Mouse (Mus musculus): ENCODE data around the gene Odf4. TPM values are rescaled to one million over a fixed set of nuclear protein-coding genes. Genes with fewer than 3 reads are reported as not detected.
"Not testable (repeated sequence)": the region's sequence is repeated elsewhere in the genome, so short reads cannot be mapped to it uniquely, and the experiment has no call there.

Gene Odf4
- under 1 TPM in 3 of 4 experiments, not detected in 1; 0.32 to 0.58 (median 0.45) TPM for total RNA-seq (2022)

DNA sequence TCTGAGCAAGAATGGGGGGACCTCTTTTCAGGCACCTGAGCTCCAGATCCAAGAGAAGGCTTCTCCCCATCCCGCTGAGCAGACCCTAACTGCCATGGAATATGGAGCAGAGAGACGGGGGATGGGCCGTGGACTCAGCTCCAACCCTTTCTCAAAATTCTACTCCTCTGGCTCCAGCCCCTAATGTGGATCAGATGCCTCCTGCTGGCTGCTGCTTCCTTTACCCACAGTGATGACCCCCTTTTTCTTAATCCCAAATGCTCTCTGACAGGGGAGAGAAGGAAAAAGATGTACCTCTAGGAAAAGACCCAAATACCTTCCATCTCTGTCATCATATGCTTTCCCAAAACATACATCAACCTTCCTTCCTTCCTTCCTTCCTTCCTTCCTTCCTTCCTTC is at the start of gene Odf4:
Odf4 (minus strand) TSS at position 101 of the 400 bp plus-strand sequence.
- no peak for DNase-seq (ENCODE audit: low spot score in 2 of 2)

DNA sequence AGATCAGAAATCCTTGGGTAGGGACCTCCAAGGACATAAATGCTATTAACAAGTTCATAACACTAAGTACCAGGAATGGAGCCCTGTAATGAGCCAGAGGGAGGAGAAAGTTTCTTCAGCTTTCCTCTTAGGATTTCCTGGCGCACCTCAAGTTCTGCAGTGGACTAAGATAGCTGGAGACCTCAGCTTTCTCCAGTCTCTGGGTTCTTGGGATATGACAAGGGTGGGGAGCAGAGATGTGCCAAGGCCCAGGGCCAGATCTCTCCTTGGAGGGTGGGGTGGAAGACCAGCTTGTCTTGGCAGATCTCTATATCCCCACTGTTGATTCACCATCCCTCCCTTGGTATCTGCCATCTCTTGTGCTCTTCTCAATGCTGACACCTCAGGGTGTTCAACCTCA is 48.7 kb upstream of the Odf4 start:
- no peak for DNase-seq (ENCODE audit: low spot score in 2 of 2)

DNA sequence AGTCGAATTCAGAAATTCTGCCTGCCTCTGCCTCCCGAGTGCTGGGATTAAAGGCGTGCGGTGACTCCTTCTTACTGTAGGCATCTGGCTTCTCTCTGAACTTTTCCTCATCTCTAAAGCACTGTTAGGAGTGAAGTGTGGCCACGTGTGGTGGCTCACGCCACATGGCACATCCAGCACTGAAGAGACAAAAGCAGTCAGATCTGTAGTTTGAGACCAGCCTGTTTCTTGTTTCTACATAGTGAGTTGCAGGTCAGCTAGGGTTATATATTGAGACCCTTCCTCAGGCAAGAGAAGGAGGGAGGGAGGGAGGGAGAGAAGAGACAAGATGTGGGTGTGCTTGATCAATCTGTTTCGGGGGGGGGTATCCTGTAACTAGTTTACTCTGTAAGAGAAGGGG is 48.2 kb upstream of the Odf4 start, which contains the start of gene Rangrf:
Rangrf (minus strand) TSS at position 101 of the 400 bp plus-strand sequence.
- DNase-seq (ENCODE audit: low spot score in 2 of 2): no peak

DNA sequence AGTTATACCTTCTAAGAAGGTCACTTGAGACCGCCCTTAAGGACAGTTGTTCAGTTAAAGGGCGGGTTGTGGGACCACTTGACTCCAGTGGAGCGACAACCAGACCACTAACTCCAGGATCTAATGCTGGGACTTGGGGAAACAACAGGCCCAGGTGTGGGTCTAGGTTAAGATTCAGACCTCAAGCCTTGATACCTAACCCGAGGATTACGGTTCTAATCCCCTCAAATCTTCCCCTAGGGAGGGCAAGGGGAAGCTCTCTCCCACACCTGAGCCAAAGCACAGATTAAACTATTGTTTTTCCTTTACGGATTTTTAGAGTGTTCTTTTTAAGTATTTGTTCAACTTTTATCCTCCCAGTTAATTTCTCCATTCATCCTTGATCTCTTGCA is 47.2 kb upstream of the Odf4 start:
- no peak for DNase-seq (ENCODE audit: low spot score in 2 of 2)

DNA sequence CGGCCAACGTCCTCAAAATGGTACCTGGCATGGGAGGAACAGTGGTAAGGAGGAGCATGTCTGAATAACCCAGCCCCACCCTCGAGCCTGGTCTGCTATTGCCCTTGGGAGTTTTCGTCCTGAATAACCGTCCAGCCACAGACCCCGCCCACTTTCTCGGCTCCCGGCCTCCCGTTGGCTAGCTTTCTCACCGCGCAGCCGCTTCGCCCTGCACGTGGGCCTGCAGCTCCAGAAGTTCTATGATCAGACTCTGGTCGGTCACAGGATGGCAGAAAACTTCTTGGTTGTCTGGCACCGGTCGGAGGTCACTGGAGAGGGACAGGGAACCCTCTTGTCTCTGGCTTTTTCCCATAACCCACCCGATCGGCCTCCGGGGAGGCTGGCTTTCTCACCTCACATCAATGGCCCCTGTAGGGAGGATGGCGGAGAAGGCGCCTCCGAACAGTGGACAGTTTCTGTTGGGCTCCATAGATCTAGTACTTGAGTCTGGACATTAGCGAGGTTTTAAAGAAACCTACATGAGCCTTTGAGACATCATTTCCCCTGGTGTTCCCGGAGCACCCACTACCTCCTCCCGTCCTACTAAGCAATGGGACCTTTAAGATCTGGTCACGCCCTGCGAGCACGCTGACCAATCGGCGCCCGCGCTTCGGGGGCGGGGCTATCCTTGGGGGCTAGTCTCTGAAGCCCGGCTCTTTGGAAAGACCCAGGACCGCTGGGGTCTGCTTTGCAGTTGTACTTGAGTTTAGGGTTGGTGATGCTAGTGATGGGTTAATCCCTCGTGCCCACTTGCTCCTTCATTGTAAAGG is 46.6 kb upstream of the Odf4 start:
- DNase-seq (ENCODE audit: low spot score in 2 of 2): peak; percentile 66 to 73

DNA sequence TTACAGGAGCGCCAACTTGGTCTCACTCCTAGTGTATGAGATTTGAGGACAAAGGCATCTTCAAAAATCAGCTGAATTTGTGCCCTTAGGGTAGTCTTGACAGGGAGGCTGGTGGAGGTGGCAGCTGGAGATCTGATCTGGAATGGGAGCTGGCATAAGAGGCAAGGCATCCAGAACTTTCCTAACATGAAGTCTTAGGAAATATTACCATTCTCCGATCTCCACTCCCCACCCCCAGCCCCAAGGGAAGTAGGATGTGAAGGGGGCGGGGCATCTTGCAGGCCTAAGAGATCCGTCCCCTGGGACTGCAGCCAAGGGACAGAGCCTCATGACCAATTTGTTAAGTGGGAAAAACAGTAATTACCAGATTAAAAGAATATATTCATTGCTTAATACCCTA is 43.4 kb upstream of the Odf4 start:
- no peak for DNase-seq (ENCODE audit: low spot score in 2 of 2)

DNA sequence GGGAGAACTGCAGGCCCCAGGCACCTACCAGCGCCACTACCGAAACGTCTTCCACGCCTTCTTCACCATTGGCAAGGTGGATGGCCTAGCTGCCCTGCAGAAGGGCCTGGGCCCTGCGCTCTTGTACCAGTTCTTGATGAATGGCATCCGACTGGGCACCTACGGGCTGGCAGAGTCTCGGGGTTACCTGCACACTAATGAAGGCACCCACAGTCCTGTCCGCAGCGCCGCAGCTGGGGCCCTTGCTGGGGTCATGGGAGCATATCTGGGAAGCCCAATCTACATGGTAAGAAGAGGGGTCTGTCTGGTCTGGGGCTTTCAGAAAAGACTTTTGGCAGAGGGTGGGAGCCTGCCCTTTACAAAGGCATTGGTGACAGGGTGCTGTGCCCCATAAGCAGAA is 41.9 kb upstream of the Odf4 start:
- DNase-seq (ENCODE audit: low spot score in 2 of 2): no peak

DNA sequence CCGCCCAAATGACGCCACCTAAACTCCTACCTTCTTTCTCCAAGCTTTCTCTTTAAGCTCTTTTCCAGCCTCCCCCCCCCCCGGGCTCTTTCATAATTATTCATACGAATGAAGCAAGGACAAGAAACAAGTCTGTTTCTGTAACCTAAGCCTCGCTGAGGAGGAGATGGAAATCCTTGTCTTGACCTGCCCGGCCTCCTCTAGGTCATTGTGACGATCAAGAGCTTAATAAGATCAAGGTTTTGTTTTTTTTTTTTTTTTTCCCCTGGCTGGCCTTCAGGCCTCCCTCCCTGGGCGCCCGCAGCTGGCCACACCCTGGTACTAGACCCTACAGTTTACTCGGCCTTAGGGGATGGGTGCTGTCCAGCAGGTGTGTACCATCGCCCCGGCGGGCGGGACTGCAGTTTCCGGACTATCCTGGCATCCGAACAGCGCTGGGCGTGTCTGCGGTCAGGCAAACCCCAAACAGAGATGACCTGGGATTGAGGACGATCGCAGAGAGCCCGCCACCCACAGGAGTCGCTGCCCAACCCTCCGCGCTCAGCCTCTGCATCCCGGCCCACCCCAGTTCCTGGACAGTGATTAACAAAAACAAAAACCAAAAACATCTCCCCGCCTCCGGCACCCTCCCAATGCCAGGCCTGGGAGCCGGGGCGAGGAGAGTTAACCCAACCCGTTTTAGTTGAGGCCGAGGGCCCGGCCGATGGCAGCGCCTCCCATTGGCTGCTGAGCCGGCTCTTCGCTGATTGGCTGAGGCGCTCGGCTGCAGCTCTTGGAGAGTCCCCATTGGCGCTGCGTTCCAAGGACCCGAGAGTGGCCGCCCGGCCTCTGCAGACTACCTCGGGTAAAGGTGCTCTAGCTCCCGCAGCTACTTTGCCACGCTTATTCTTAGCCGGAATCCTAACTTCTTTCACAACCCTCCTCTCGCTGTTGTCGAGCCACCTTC is 40.7 kb upstream of the Odf4 start, which contains the start of gene Slc25a35:
Slc25a35 (plus strand) TSS at position 795 of the 946 bp plus-strand sequence.
- peak; percentile 85 to 89 for DNase-seq (ENCODE audit: low spot score in 2 of 2)

DNA sequence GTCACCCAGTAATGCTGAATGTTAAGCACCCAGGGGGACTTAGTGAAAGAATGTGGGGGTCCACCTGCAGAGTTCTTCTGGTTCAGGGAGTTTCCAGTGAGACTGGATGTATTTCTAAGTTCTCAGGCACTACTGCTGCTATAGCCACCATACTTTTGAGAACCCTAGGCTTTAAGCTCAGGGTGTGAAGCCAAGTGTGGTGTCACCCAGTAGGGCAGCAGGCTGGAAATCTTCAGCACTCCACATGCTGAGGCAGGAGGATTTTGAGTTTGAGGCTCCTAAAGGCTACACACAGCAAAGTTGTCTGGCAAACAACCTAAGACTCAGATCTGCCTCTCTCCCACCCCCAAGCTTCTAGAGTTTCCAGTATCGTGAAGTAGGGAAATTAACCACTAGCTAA is 39.7 kb upstream of the Odf4 start:
- no peak for DNase-seq (ENCODE audit: low spot score in 2 of 2)

DNA sequence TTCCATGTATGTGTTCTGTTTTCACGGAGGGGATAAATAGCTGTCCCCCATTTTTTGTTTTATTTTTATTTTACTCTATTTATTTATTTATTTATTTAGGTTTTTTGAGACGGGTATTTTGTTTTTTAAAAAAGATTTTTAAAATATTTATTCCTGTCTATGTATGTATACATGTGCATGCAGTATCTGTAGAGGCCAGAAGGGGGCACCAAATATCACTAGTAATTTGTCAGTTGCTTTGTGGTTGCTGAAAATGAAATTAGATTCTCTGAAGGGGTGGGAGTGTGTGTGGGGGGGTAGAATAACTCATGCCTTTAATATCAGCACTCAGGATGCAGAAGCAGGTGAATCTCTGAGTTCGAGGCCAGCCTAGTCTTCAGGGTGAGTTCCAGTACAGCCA is 39.0 kb upstream of the Odf4 start:
- DNase-seq (ENCODE audit: low spot score in 2 of 2): peak in 1 of 2 experiments; percentile 55

DNA sequence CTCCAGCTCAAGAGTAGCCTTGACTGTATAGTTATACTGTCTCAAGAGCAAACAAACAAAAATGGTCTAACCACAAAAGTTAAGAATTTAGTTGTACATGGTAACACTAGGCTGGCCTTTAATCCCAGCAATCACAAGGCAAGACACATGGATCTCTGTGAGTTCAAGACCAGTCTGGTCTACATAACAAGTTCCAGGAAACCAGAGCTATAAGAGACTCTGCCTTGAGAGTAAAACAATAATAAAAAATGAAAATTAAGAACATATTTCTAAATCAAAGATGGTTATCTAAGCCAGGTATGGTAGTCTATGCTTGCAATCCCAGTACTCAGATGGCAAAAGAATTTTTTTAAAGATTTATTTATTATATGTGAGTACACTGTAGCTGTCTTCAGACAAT is 38.2 kb upstream of the Odf4 start:
- DNase-seq (ENCODE audit: low spot score in 2 of 2): no peak

DNA sequence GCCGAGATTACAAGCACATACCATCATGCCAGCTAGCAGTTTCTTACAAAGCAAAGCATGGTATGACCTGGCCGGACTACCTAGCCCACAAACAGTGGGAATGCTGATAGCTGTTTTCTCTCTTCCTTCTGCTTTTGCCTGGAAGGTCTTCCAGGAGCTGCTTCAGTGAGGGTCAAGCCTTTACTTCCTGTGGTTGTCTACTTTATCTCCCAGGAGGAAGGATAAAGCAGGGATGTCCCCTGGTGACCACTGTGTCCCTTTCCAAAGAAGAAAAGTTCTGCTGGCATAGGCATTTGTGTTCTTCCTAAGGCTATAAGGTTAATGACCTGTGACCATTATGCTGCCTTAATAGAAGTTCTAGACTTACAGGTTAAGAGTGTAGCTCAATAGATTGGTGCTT is 36.5 kb upstream of the Odf4 start:
- no peak for DNase-seq (ENCODE audit: low spot score in 2 of 2)

DNA sequence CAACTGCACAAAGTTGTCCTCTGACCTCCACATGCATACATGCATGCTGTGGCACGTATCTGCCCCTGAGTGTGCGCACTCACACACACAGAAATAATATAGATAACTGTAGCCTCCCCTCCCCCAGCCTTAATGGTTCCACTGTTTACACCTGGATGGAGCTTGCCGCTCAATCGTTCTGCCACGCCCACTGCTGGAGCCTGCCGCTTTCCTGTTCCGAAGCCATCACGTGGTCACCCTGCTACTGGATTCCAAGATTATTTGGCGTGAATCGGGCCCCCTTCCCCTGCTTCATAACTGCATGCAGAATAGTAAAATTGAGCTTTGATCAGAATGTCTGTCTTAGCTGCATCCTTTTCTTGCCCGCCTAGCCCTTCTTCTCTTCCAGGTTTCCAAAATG is 35.3 kb upstream of the Odf4 start:
- not testable (repeated sequence) for DNase-seq (ENCODE audit: low spot score in 2 of 2)

DNA sequence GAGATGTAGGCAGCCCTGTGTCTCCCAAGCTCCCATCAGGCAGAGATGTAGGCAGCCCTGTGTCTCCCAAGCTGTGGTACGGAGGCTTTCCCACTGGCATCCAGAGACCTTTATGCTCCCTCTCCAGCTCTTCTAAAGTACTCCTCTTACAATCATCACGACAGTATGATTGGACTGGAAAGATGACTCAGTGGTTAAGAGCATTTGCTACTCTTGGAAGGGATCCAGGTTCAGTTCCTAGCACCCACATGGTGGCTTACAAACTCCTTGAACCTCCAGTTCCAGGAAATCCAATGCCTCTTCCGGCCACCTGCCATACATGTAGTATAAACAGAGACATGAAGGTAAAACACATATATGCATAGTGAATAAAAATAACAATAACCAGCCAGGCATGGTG is 34.7 kb upstream of the Odf4 start:
- DNase-seq (ENCODE audit: low spot score in 2 of 2): no peak

DNA sequence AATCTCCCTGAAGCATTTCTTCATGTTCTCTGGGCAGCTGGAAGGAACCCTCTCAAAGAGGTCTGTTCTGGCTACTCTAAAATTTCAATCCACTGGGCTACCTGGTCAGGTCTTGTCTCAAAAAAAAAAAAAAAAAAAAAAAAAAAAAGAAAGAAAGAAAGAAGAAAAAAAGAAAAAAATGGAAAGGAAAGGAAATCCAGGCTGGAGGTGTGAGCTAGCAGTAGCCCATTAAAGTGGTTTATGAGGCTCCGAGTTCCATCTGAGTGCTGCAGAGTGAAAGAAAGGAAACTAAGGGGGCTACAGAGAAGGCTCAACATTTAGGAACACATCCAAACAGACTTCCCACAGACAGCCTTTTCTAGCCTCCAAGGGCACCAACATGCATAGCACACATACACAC is 31.1 kb upstream of the Odf4 start:
- no peak for DNase-seq (ENCODE audit: low spot score in 2 of 2)

DNA sequence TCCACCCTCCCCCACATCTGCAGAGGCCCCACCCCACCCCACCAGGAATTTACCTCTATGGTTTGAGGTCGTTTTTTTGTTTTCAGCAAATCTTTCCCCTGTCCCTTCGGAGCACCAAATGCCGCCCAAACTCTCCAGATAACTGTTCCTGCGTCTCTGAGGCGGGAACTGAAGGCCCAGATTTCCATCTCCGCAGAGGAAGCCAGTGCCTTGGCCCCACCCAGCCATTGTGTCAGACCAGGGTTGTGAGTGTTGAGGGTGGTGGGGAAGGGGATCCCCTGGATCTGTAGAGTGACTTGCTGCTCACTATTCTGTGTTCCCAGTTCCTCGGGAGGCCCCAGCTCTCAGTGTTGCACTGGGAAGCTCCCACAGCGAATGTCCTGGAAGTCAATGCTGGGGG is 30.4 kb upstream of the Odf4 start, which contains the start of gene Arhgef15:
Arhgef15 (minus strand) TSS at position 173 of the 400 bp plus-strand sequence.
- no peak for DNase-seq (ENCODE audit: low spot score in 2 of 2)

DNA sequence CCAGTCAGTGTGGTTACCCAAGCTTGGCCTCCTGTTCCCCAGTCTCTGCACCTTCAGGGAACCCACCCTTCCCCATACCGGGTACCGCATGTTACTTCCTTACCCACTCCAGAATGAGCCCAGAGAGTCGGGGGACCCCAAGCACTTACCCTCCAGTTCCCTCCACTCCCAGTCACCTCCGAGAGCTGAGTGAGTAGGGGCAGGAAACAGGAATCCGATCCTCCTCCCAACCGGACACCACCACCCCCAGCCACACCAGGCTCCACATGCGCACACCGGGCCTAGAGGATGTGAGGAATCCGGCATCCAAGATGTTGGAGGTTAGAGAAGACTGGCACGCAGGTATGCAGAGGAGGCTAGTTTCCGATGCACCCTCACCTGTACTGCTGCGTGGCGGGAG is 29.8 kb upstream of the Odf4 start:
- DNase-seq (ENCODE audit: low spot score in 2 of 2): no peak

DNA sequence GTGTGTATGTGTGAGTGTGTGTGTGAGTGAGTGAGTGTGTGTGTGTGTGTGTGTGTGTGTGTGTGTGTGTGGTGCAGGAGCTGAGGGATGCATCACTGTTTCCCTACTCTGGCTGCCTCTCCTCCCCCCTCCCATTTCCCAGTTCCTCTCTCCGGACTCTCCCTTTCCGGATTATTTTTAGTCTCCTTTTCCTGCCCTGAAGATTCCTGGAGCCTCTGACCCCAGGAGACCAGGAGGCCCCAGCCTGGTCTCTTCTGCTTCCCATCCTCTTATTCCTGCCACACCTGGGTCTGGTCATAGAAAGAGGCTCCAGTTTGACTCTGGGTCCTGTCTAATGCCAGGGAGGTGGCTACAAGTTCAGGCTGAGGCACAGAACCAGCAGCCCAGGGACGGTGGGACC is 29.2 kb upstream of the Odf4 start:
- no peak for DNase-seq (ENCODE audit: low spot score in 2 of 2)

DNA sequence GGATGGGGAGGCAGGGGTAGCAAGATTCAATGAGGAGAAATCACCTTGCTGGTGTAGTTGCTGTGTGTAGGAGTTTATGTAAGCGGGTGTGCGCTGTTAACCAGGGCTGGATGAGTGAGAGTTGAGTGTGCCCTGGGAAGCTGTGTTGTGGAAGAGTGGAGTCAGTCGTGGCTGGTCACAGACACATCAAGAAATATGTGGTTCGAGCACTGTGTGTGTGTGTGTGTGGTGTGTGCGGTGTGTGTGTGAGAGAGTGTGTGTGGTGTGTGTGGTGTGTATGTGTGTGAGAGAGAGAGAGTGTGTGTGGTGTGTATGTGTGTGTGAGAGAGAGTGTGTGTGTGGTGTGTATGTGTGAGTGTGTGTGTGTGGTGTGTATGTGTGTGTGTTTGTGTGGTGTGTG is 28.6 kb upstream of the Odf4 start:
- DNase-seq (ENCODE audit: low spot score in 2 of 2): no peak

DNA sequence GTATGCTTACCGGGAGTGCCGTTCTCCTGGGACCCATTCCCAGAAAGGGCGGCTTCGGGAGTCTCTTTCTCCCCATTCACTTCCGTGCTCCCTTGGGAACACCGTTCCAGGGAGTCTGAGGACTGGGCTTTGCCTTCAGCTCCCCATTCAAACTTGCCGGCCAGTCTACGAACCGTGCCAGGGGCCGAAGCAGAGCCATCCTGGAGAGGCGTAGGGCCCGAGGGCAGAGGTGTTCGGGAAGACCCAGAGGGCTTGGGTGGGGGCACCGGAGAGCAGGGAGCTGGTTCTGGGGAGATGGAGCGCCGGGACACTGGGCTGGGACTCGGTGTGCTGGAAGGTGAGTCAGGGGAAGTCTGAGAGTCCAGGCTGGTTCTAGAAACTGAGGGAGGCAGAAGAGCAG is 27.5 kb upstream of the Odf4 start:
- DNase-seq (ENCODE audit: low spot score in 2 of 2): no peak

DNA sequence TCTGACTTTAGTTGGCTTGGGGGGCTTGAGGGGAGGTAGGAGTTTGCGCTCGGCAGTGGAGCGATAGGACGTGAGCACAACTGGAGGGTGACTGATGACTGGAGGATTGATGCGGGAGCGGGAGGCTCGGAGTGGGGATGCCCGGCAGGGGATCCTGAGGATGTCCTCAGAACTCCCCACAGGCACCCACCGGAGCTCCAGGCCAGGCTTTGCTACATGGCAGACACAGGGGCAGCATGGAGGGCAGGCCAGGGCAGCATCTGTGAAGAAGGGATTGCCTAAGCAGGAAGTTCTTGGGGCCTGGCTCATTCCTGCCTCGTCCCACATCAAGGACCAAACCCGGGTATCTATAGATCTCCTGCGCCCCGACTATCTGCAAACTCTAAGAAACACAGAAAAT is 27.0 kb upstream of the Odf4 start:
- no peak for DNase-seq (ENCODE audit: low spot score in 2 of 2)

DNA sequence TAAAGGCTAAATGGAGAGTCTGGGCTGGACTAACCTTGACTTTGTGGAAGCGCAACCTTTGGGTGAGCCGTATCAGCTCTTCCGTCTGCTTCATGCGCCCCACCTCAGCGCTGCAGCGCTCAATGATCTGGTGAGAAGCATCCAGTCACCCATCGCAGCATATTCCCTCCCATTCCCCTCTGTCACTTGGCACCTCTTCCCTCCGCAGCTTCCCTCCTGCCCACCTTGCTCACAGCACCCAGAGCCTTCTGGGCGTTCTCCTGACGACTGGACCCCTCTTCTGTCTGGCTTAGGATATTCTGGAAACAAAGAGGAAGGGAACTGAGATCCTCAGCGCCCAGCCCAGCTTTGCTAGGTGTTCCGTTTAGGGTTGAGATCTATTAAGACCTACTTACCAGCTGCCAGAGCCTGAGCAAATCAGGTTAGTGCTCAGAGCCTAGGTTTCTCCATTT is 20.7 kb upstream of the Odf4 start:
- DNase-seq (ENCODE audit: low spot score in 2 of 2): no peak
